Mouse (Mus musculus): ENCODE measurements around the gene Dvl1. TPM values are rescaled to one million over a fixed set of nuclear protein-coding genes. Genes with fewer than 3 reads are reported as not detected.
A peak's percentile ranks its signal among the peaks of the same experiment; 100 is the strongest.

Gene Dvl1
- total RNA-seq, 2 experiments from 2014 or later: 87.9 to 88.0 TPM

DNA sequence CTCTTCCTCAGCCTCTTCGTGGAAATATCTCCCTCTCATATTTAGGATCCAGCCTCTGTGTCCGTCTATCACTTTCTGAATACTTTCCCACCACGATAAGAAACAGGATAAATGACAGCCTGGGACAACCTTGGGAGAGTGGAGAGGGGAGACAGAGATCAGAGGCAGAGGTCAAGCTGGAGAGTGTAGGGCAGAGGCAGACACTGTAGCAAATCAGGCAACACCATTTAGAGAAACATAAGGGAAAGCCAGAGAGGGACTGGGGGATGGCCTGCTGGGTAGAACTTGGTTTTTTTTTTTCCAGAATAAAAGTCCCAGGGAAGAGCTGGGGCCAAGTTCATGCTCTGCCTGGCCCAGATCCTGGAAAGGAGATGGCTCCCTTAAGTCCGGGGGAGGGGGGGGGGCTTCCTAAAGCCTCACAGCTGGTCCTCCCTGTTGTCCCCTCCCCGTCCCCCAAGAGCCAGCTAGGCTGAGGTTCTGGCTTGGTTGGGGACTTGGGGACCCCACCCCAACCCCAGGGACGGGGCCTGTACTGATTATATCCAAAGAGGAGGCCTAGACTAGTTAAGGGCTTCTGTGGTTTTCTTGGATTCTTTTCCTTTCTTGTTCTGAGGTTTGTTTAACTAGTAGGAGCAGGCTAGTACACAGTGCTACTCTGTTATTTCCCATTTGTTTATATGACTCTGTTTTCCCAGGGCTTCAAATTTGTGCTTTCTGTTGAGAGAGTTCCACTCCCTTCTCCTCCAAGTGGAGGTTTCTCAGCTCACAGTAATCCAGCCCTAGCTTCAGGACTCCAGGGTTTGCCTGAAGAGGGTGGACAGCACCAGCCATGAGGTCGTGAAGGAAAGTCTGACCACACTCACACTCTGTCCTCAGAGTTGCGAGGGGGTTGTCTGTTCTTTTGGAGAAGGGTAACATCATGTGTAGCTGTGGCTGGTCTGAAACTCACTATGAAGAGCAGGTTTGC lies 8.7 kb upstream of the Dvl1 start:
- DNase-seq (ENCODE audit: low spot score in 2 of 2): no peak
- intact Hi-C loops (cut with DNase I): no loop called here

DNA sequence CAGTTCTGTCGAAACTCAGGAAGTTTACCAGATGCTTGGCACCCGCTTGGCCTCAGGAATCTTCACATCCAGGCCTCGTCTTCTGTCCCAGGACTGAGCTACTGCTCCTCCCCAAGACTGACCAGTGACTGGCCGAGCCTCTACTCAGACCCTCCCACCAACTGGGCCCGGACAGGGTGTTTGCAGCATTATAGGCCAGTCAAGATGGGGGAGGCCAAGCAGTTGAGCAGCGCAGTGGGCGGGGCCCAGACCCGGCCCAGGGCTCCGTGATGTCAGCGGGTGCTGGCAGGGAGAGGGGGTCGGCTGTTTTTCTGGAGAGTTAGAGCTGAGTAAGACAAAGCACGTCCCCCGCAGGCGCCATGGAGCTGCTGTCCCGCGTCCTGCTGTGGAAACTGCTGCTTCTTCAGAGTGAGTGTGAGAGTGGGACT lies 7.7 kb upstream of the Dvl1 start, which contains the start of gene Mxra8:
Gene Mxra8 (plus strand): TSS at position 198 of the 428 bp plus-strand sequence.
- no peak for DNase-seq (ENCODE audit: low spot score in 2 of 2)

DNA sequence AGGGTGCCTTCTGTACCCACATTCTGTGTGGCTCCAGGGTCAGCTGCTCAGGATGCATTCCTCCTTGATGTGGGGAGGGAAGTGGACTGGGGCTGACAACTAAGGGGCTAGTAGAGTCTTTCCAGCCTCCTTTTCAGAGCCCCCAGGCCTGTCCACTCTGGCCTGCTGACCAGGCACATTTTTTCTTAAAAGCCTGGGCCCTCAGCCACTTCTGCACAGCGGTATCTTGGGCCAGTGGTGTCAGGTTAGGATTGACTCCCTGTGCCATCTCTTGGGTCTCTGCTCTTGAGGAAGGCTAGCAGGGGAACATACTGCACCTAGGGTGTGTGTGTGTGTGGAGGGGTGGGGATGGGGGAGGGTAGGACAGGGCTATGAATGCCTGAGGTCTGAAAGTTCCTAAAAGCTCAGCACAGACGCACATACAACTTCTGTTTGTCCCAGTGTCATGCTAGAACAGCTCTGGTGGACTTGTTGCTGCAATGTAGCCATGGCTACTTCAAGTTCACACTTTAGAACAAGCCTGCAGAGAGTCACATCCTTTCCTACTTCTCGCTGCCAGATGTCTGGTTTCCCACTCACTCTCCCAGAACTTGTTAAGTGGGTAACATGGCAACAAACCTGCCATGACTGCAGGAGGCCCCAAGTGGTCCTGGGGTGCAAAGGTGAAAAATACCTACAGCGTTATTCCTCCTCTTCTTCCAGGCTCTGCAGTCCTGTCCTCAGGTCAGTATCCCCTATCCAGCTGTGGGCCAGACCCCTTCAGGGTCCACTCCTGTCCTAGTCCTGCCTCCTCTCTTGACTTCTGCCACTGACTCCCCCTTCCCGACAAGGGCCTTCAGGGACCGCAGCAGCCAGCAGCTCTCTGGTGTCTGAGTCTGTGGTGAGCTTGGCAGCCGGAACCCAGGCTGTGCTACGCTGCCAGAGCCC lies 6.9 kb upstream of the Dvl1 start:
- intact Hi-C loops (cut with DNase I): no loop called here
- no peak for DNase-seq (ENCODE audit: low spot score in 2 of 2)

More for the DNA sequence above, 7.7 kb upstream of the Dvl1 start, which contains the start of gene Mxra8:
- intact Hi-C loops (cut with DNase I): no loop called here

DNA sequence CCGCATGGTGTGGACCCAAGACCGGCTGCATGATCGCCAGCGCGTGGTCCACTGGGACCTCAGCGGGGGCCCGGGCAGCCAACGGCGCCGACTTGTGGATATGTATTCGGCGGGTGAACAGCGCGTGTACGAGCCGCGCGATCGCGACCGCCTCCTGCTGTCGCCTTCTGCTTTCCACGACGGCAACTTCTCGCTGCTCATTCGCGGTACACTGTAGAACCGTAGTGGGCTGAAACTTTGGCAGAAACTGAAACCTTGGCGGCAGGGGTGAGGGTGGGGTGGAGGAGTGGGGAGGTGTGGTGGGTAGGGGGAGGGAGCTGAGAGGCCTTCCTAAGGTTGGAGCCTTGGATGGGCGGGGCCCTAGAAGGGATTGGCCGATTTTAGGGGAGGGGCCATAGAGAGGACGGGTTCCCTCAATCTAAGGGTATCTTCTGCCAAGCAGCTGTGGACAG lies 6.2 kb upstream of the Dvl1 start:
- intact Hi-C loops (cut with DNase I): no loop called here
- DNase-seq (ENCODE audit: low spot score in 2 of 2): peak in 1 of 2 experiments; percentile 29

DNA sequence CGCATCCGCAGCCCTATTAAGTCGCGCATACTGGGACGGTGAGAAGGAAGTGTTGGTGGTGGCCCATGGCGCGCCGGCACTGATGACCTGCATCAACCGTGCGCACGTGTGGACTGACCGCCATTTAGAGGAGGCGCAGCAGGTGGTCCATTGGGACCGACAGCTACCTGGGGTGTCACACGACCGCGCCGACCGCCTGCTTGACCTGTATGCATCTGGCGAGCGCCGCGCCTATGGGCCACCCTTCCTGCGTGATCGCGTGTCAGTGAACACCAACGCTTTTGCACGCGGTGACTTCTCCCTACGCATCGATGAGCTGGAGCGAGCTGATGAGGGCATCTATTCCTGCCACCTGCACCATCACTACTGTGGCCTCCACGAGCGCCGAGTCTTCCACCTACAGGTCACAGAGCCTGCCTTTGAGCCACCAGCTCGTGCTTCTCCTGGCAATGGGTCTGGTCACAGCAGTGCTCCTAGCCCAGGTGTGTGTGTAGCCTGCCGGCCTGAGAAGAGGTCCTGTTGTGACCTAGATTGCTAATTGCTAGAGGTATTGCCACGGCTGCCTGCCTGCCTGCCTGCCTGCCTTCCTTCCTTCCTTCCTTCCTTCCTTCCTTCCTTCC lies 5.4 kb upstream of the Dvl1 start:
- no peak for DNase-seq (ENCODE audit: low spot score in 2 of 2)
- intact Hi-C loops (cut with DNase I): no loop called here

DNA sequence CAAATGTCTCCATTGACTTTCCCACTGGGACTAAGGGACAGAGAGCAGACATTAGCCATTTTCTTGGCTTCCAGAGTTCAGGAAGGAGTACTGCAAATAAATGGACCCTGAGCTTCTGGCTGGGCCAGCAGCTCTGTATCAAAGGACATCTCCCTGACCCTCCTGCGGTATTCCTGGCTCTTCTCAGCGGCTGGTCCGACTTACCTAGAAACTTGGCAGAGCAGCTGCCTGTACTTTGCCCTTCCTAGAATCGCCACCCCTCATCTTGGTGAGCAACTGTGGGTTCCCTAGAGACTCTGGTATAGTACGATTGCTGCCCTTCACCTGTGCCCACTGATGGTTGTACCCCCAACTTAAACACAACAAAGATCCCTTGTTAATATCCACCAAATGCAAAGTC lies 4.0 kb upstream of the Dvl1 start:
- intact Hi-C loops (cut with DNase I): no loop called here
- no peak for DNase-seq (ENCODE audit: low spot score in 2 of 2)

DNA sequence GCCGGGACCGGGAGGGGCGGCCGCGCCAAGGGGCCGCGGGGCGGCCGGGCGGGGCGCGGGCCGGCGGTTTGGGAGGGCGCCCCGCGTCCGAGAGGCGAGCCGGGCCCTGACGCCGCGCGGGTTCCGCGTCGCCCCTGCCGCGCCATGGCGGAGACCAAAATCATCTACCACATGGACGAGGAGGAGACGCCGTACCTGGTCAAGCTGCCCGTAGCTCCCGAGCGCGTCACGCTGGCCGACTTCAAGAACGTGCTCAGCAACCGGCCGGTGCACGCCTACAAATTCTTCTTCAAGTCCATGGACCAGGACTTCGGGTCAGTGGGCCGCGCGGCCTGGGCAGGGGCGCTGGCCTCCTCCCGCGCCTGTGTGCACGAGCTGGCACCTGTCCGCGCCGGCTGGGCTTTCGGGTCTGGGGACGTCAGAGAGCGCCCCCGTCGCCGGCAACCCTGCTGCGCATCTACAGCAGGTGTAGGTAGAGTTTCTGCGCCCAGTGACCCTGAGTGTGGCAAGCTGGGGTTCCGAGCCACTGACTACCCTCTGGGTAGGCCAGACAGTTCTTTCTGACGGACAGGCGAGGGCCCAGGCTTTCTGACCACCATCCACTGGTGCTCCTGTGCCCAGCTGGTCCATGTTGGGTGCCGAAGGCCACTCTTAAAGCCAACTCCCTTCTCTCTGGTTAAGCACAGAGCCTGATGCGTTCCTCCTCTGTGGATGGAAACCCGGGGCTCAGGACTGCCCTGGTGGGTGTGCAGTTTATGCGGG lies 570 bp downstream of the Dvl1 start:
- intact Hi-C loops (cut with DNase I): no loop called here
- DNase-seq (ENCODE audit: low spot score in 2 of 2): no peak

DNA sequence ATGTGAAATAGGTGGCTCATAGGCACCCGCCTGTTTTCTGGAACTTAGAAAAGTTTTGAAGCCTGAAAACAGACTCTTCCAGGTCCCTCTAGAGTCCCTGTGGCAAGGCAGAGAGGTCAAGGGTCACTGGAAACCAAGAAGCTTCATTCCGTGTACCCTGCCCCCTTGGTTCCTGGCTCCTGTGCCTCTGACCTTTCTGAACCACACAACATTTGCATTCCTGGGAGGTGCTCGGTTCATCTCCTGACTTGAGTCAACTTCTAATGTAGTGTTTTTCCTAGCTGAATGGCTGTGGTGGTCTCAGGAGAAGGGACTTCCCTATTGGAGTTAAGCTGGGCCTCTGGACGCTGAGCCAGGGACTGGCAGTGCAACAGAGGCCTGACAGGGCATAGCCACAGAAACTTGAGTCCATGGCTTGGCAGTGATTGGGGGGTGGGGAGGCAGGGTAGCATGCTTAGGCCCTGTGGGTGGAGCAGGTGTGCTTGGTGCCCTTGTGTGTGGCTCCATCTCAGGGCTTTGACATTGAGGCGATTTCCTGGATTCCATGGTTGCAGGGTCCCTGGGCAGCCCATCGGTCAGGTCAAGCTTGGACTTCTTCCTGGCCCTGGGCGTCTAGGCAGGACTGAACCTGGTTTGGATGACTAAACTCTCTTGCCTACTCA lies 1.4 kb downstream of the Dvl1 start:
- intact Hi-C loops (cut with DNase I): no loop called here
- DNase-seq (ENCODE audit: low spot score in 2 of 2): no peak

DNA sequence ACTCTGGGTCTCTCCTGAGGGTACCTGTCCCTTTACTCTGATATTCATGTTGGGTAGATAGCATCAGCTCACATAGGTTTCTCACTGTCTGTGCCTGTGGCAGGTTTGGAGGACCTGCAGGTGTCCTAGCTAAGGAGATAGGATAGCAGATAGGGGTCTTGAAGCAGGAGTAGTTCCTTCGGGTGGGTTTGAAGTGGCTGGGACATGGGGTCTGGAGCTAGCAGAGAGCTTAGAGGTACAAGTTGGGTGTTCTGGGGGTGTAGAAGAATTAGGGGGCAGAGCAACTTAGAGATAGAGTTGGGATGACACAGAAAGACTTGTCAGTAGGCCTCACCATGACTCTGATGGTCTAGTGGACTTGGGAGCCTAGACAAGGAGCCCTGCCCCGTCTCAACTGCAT lies 2.2 kb downstream of the Dvl1 start:
- DNase-seq (ENCODE audit: low spot score in 2 of 2): no peak
- intact Hi-C loops (cut with DNase I): no loop called here

DNA sequence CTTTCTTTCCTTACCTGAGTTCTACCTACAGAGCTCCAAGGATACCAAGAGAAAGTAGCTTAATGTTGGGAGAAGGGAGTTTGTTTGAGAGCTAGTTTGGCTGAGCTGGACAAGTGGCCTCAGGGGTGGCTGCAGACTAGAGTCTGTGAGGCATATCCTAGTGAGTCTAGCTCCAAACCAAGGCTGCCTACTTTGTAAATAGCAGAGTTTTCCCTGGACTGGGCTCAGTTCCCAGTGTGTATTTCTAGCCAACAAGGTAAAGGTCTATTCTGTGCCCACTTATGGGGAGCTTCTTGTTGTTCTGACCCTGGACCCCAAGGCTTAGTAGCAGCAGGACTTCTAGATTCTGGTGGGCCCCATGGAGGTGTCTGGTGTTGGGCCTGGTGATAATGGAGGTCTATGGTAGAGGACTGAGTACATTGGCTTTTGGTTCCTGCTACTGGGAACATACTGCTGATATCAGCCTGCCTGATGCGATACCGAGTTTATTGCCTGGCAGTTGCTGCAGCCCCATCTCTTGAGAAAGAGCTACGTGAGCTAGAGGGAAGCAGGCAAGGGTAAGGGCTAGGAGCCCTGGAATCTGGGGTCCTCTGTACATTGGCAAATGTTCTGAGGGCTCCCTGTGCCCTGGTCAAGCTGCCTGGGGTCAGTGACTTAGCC lies 2.7 kb downstream of the Dvl1 start:
- DNase-seq (ENCODE audit: low spot score in 2 of 2): no peak
- intact Hi-C loops (cut with DNase I): no loop called here

DNA sequence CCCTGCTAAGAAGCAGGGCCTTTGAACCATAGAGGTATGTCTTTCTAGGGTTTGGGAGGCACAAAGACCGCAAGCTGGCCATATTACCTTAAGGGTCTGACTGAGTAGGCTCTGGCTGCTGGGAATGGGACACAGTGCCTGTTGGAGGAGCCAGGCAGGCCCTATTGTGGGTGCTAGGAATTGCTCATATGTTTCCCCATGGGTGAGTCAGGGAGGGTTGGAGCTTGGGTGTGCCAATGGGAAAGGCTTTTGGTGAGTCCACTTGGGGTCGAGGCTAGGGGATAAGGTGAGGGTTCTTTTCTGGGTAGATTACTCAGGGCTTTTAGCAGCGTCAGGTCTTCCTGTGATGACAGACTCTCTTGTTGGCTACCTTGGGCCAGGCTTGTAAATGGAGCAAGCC lies 4.2 kb downstream of the Dvl1 start:
- DNase-seq (ENCODE audit: low spot score in 2 of 2): no peak
- intact Hi-C loops (cut with DNase I): no loop called here

DNA sequence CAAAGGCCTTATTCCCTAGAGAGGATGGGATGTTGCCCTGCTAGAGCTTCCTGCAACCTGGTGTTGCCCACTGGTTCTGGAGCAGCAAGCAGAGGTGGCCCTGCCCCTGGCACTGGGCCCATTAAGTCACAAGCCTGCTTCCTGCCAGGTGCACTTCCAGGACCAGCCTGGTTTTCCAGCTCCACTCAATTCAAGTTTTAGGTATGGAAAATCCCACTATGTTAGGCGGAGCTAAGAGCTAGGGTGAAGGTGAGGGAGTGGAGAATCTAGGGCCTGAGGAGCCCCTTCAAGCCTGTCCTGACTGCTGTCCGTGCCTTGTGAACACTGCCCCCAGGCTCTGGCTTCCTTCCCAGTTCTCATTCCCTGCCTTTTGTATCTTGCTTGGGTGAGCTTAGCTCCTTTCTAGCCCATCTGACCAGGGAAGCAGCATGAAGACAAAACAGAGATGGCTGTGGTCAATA lies 4.8 kb downstream of the Dvl1 start:
- intact Hi-C loops (cut with DNase I): no loop called here
- no peak for DNase-seq (ENCODE audit: low spot score in 2 of 2)

DNA sequence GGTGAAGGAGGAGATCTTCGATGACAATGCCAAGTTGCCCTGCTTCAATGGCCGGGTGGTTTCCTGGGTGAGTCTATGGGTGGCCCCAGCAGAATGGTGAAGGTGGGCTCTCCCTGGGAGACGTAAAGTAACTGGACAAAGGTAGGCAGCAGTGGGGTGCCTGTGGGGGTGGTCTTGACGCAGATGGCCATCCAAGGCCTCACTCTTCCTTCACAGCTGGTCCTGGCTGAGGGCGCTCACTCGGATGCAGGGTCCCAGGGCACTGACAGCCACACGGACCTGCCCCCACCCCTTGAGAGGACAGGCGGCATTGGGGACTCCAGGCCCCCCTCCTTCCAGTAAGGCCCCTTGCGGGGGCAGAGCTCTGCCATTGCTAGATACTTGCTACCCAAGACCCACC lies 6.2 kb downstream of the Dvl1 start:
- DNase-seq (ENCODE audit: low spot score in 2 of 2): no peak
- intact Hi-C loops (cut with DNase I): no loop called here

DNA sequence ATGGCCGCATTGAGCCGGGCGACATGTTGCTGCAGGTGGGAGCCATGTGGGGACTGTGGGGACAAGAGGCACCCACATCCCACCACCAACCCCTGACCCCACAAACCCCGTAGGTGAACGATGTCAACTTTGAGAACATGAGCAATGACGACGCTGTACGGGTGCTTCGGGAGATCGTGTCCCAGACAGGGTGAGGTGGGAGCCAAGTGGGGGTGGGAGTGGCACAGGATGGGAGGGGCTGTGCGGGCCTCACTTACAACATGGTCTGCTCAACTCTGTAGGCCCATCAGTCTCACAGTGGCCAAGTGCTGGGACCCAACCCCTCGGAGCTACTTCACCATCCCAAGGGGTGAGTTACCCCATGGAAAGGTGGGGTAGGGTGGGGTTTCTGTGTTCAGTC lies 7.8 kb downstream of the Dvl1 start:
- no peak for DNase-seq (ENCODE audit: low spot score in 2 of 2)
- intact Hi-C loops (cut with DNase I): no loop called here

DNA sequence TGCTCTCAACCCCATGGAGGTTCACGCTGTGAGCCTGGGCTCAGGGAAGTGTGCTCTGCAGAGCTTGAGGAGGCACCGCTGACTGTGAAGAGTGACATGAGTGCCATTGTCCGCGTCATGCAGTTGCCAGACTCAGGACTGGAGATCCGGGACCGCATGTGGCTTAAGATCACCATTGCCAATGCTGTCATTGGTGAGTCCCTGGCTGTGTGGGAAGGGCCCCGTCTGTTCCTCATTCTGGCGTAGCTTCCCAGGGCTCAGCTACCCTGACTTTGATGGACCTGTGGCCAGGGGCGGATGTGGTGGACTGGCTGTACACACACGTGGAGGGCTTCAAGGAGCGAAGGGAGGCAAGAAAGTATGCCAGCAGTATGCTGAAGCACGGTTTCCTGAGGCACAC lies 8.9 kb downstream of the Dvl1 start:
- intact Hi-C loops (cut with DNase I): no loop called here
- no peak for DNase-seq (ENCODE audit: low spot score in 2 of 2)

DNA sequence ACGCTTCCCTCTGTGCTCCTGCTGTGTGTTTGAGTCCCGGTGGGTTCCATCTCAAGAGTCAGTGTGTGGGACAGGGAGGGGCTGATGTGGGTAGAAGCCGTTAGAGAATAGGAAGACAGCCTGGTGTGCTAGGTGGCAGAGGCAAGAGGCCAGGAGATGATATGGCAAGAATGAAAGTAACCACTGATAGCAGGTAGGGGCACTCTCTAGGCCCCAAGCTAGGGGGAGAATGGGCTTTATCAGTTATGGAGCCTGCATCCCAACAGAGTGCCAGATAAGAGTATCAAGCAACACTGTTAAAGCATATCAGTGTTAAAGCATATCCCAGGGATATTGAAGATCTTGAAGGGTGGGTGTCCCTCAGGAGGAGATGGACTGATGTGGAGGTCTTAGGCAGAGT lies 9.7 kb downstream of the Dvl1 start:
- DNase-seq (ENCODE audit: low spot score in 2 of 2): no peak
- intact Hi-C loops (cut with DNase I): no loop called here

DNA sequence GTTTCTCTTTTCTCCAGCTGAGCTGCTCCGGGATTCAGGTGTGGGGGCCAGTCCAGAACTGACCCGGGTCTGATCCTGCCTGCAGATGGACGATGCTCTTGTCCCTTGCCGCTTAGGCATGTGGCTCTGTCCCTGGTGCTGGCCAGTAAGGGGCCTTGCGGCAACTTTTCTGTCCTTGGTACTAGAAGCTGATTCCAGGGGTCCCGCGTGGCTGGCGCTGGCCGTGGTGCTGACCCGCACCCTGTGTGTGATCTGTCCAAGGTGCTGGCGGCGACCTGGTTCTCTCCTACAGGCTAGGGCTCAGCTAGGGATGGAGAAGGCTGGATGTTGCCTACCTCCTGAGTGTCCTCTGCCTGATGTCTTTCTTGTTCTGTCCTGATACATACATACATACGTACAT lies 12.1 kb downstream of the Dvl1 start:
- intact Hi-C loops (cut with DNase I): no loop called here
- DNase-seq (ENCODE audit: low spot score in 2 of 2): no peak

DNA sequence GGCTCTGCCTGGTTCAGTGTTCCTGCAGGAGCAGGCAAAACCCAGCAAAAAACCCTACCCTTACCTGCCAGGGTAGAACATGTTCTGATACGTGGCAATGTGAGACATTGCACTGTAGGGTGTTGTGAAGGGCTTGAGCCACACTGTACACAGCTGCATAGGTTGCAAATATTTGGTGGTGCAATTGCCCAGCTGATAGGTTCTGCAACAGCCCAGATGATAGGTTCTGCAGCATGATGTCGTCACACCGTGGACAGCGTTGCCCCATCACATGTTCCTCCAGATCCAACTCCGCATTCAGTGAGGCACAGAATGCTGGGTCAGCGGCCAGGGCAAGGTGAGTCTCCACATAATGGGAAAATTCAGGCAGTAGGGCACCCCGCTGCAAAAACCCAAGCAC lies 14.6 kb downstream of the Dvl1 start:
- DNase-seq (ENCODE audit: low spot score in 2 of 2): no peak
- intact Hi-C loops (cut with DNase I): no loop called here

All from left cerebral cortex, postnatal 25 days (tissue).